Mouse (Mus musculus) heart, adult 2 months (tissue): Measurements from ENCODE around the gene Epn3. TPM values are rescaled to one million over a fixed set of nuclear protein-coding genes. Genes with fewer than 3 reads are reported as not detected.

Source experiments
- DNase-seq, 2 experiments: peaks; one replicate each; pipeline ENCODE4 v3.0.0; 2021
- H3K27ac ChIP-seq: fragments of 200-600 bp; 2 replicates; pipeline ENCODE4 v1.8.1; 2022
- H3K27me3 ChIP-seq: fragments of 200-500 bp; 2 replicates; pipeline ENCODE4 v1.6.1; 2012; ENCODE audit warnings: mild to moderate bottlenecking, low read length, inconsistent platforms, mixed read lengths; ENCODE audit not compliant: control insufficient read depth, insufficient read depth
- H3K36me3 ChIP-seq: fragments of 200-500 bp; 2 replicates; pipeline ENCODE4 v1.6.1; 2012; ENCODE audit warnings: low read length, inconsistent platforms; ENCODE audit not compliant: control insufficient read depth, insufficient read depth
- H3K4me1 ChIP-seq: fragments of 200-500 bp; 2 replicates; pipeline ENCODE4 v1.6.1; 2011; ENCODE audit warnings: low read length; ENCODE audit not compliant: control insufficient read depth, insufficient read depth
- H3K4me3 ChIP-seq: fragments of 200-600 bp; 2 replicates; pipeline ENCODE4 v1.8.1; 2022
- H3K79me2 ChIP-seq: fragments of 200-500 bp; replicated peaks from 2 replicates; pipeline ENCODE4 v1.6.1; 2012; ENCODE audit warnings: mild to moderate bottlenecking, inconsistent platforms, low read length, moderate library complexity, mixed read lengths; ENCODE audit not compliant: control insufficient read depth, insufficient read depth
- H3K9ac ChIP-seq: fragments of 200-500 bp; 2 replicates; pipeline ENCODE4 v1.6.1; 2012; ENCODE audit warnings: low read depth, mild to moderate bottlenecking, control low read depth, inconsistent platforms, low read length, mixed read lengths
- CTCF ChIP-seq: fragments of 200-600 bp; IDR thresholded peaks from 2 replicates; pipeline ENCODE4 v1.8.1; 2022; ENCODE audit warnings: antibody characterized with exemption, mild to moderate bottlenecking, moderate library complexity
- EP300 ChIP-seq: fragments of 200-500 bp; IDR thresholded peaks from 2 replicates; pipeline ENCODE4 v1.6.1; 2011; ENCODE audit warnings: low read depth, low read length, control low read depth; ENCODE audit not compliant: insufficient read depth
- POLR2A ChIP-seq: fragments of 200-500 bp; IDR thresholded peaks from 2 replicates; pipeline ENCODE4 v1.6.1; 2011; ENCODE audit warnings: mild to moderate bottlenecking, low read depth, low read length, control low read depth; ENCODE audit not compliant: insufficient read depth
- WGBS: fragments of 180-500 bp; shearing (Covaris S2); methylation state at CpG from one replicate; pipeline ENCODE4 v1.1.7; 2018; 5-methylcytosine and 5-hydroxymethylcytosine counted together
- intact Hi-C: fragments of 180-260 bp; cut with DNase I; formaldehyde crosslinking; loops from one replicate; pipeline ENCODE4 v1.15.1; 2025
- polyA plus RNA-seq: library from polyadenylated mRNA; depleted of rRNA; stranded (reverse); fragments of >200 nt; gene quantifications from 2 replicates; pipeline ENCODE4 v1.2.3, GENCODE M21; 2012; rRNA removed
- total RNA-seq, 2 experiments: library from RNA; stranded (reverse); gene quantifications; 2 replicates each; pipeline ENCODE4 v1.2.3; 2021

The Epn3 gene
- total and polyA plus RNA-seq, 3 experiments: 25.7 to 31.9 (median 28.4) TPM

DNA sequence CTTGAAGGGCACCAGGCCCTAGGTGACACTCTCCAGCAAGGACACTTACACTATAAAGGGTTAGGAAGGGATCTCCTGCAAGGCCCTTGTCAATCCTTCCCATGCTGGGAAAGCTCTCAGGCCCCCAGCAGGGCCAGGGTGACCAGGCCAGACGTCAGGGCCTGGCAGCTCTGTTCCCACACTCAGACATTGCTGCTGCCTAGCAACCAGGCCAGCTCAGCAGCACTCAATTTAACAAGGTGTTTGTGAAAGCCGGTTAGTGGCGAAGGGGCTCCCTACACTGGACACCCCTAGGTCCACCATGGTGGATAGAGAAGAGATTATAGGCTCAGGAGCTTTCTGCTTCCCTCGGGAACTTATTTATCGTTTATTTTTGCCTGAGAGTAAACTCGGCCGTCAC is 58.7 kb downstream of the Epn3 start:
- no peak for DNase-seq
- TF ChIP-seq EP300 (no peak), CTCF (no peak), POLR2A (no peak)
- Histone ChIP-seq H3K36me3 (no peaks in the 10 kb centered on the region), H3K27me3 (no peaks in the 10 kb centered on the region), H3K4me1 (no peaks in the 10 kb centered on the region), H3K27ac (no peak overlapping the region), H3K4me3 (no peak overlapping the region), H3K9ac (no peak overlapping the region), H3K79me2 (no peaks in the 10 kb centered on the region)
- 59% methylated on average over 7 of the region's 7 CpGs for WGBS
- intact Hi-C loops: no loop called here

GRCm38 (mm10) chr11:94440421-94440820 is 59.4 kb downstream of the Epn3 start:
- Histone ChIP-seq H3K36me3 (no peaks in the 10 kb centered on the region), H3K27me3 (no peaks in the 10 kb centered on the region), H3K79me2 (no peaks in the 10 kb centered on the region), H3K27ac (no peak overlapping the region), H3K4me1 (no peaks in the 10 kb centered on the region), H3K9ac (no peak overlapping the region), H3K4me3 (no peak overlapping the region)
- no peak for TF ChIP-seq EP300
- no peak for TF ChIP-seq POLR2A
- TF ChIP-seq CTCF: no peak
- WGBS: 91% methylated on average over 6 of the region's 6 CpGs
- no peak for DNase-seq
- intact Hi-C loops: no loop called here

Other genes starting within 250 kb of the Epn3 start
- under 1 TPM; 0.30 to 0.44 TPM for gene Gm21885, start 218.1 kb downstream of the Epn3 start, total RNA-seq
- gene Gm21885, start 218.1 kb downstream of the Epn3 start, polyA plus RNA-seq: not detected in 2 replicates
- gene Luc7l3, start 178.0 kb downstream of the Epn3 start, total RNA-seq: 10 to 100 TPM; 32.1 to 36.0 TPM
- 8.1 and 17.2 TPM in 2 replicates for gene Luc7l3, start 178.0 kb downstream of the Epn3 start, polyA plus RNA-seq
- gene Ankrd40, start 172.0 kb downstream of the Epn3 start, total RNA-seq: 100 to 1,000 TPM; 254 to 285 TPM
- gene Ankrd40, start 172.0 kb downstream of the Epn3 start, polyA plus RNA-seq: 287 and 346 TPM in 2 replicates
- gene Abcc3, start 107.0 kb downstream of the Epn3 start, total RNA-seq: 1 to 10 TPM; 1.6 to 2.3 TPM
- 1.8 and 2.0 TPM in 2 replicates for gene Abcc3, start 107.0 kb downstream of the Epn3 start, polyA plus RNA-seq
- gene Cacna1g, start 25.8 kb downstream of the Epn3 start, total RNA-seq: 10 to 100 TPM; 12.2 to 12.9 TPM
- 63.3 and 64.4 TPM in 2 replicates for gene Cacna1g, start 25.8 kb downstream of the Epn3 start, polyA plus RNA-seq
- under 1 TPM; 0.23 to 0.52 TPM for gene Spata20, start 13.8 kb downstream of the Epn3 start, total RNA-seq
- gene Spata20, start 13.8 kb downstream of the Epn3 start, polyA plus RNA-seq: 1.3 and 1.5 TPM in 2 replicates
- gene Mycbpap, start 21.8 kb upstream of the Epn3 start, total RNA-seq: 1 to 10 TPM in 1 of 2 experiments, under 1 TPM in 1; 0.89 to 1.1 TPM
- 0.32 and 0.72 TPM in 2 replicates for gene Mycbpap, start 21.8 kb upstream of the Epn3 start, polyA plus RNA-seq
- 10 to 100 TPM in 1 of 2 experiments, 1 to 10 TPM in 1; 9.3 to 12.6 TPM for gene Rsad1, start 49.3 kb upstream of the Epn3 start, total RNA-seq
- 13.7 and 14.1 TPM in 2 replicates for gene Rsad1, start 49.3 kb upstream of the Epn3 start, polyA plus RNA-seq
- 1 to 10 TPM; 1.7 to 2.1 TPM for gene Chad, start 65.1 kb upstream of the Epn3 start, total RNA-seq
- 8.7 and 16.2 TPM in 2 replicates for gene Chad, start 65.1 kb upstream of the Epn3 start, polyA plus RNA-seq
- 10 to 100 TPM; 19.8 to 26.4 TPM for gene Acsf2, start 101.9 kb upstream of the Epn3 start, total RNA-seq
- 21.0 and 24.7 TPM in 2 replicates for gene Acsf2, start 101.9 kb upstream of the Epn3 start, polyA plus RNA-seq
- gene Lrrc59, start 129.8 kb upstream of the Epn3 start, total RNA-seq: 10 to 100 TPM; 31.5 to 32.0 TPM
- gene Lrrc59, start 129.8 kb upstream of the Epn3 start, polyA plus RNA-seq: 25.3 and 31.9 TPM in 2 replicates
- 10 to 100 TPM; 54.9 to 59.5 TPM for gene Mrpl27, start 153.8 kb upstream of the Epn3 start, total RNA-seq
- 67.0 and 74.1 TPM in 2 replicates for gene Mrpl27, start 153.8 kb upstream of the Epn3 start, polyA plus RNA-seq
- gene Eme1, start 154.0 kb upstream of the Epn3 start, total RNA-seq: not detected
- gene Eme1, start 154.0 kb upstream of the Epn3 start, polyA plus RNA-seq: 0.12 and 0.14 TPM in 2 replicates
- gene Xylt2, start 177.5 kb upstream of the Epn3 start, total RNA-seq: 1 to 10 TPM; 7.2 to 7.9 TPM
- 11.6 and 12.1 TPM in 2 replicates for gene Xylt2, start 177.5 kb upstream of the Epn3 start, polyA plus RNA-seq
- not detected for gene Gm11541, start 204.5 kb upstream of the Epn3 start, total RNA-seq
- not detected in 2 replicates for gene Gm11541, start 204.5 kb upstream of the Epn3 start, polyA plus RNA-seq
- 1 to 10 TPM in 1 of 2 experiments, under 1 TPM in 1; 0.97 to 1.0 TPM for gene Cdc34b, start 241.8 kb upstream of the Epn3 start, total RNA-seq
- gene Cdc34b, start 241.8 kb upstream of the Epn3 start, polyA plus RNA-seq: 0.12 TPM in 1 of 2 replicates, not detected in the other